Mouse (Mus musculus) stomach, embryonic 14.5 days (tissue): Measurements from ENCODE around the gene Gtpbp1. TPM values are rescaled to one million over a fixed set of nuclear protein-coding genes. Genes with fewer than 3 reads are reported as not detected.

Experiments
- ATAC-seq: fragments of 200-750 bp; cut with Nextera tagmentation; 2 replicates; pipeline ENCODE4 v1.8.0; 2017; ENCODE audit warnings: low read depth, moderate TSS enrichment; ENCODE audit not compliant: insufficient number of reproducible peaks, insufficient read depth, low FRiP score
- H3K27ac ChIP-seq: fragments of 300-500 bp; sonication (generic); 2 replicates; pipeline ENCODE4 v1.5.1; 2014; ENCODE audit warnings: mild to moderate bottlenecking, low read length, moderate library complexity, mixed read lengths
- H3K27me3 ChIP-seq: fragments of 300-500 bp; sonication (generic); 2 replicates; pipeline ENCODE4 v1.6.1; 2014; ENCODE audit warnings: low read length, control low read depth, mixed read lengths; ENCODE audit not compliant: control insufficient read depth, insufficient read depth
- H3K36me3 ChIP-seq: fragments of 300-500 bp; sonication (generic); 2 replicates; pipeline ENCODE4 v1.6.1; 2014; ENCODE audit warnings: mild to moderate bottlenecking, control low read depth, low read length, moderate library complexity, mixed read lengths; ENCODE audit not compliant: control insufficient read depth, insufficient read depth
- H3K4me1 ChIP-seq: fragments of 300-500 bp; sonication (generic); 2 replicates; pipeline ENCODE4 v1.6.1; 2014; ENCODE audit warnings: low read length, control low read depth, mixed read lengths; ENCODE audit not compliant: control insufficient read depth, insufficient read depth
- H3K4me2 ChIP-seq: fragments of 300-500 bp; sonication (generic); replicated peaks from 2 replicates; pipeline ENCODE4 v1.6.1; 2014; ENCODE audit warnings: low read depth, low read length, control low read depth
- H3K4me3 ChIP-seq: fragments of 300-500 bp; sonication (generic); 2 replicates; pipeline ENCODE4 v1.5.1; 2014; ENCODE audit warnings: low read depth, low read length, control low read depth
- H3K9ac ChIP-seq: fragments of 300-500 bp; sonication (generic); replicated peaks from 2 replicates; pipeline ENCODE4 v1.6.1; 2014; ENCODE audit warnings: low read depth, mild to moderate bottlenecking, control low read depth, low read length, moderate library complexity, mixed read lengths
- H3K9me3 ChIP-seq: fragments of 300-500 bp; sonication (generic); 2 replicates; pipeline ENCODE4 v1.6.1; 2016; ENCODE audit warnings: low read depth, low read length, control low read depth; ENCODE audit not compliant: control insufficient read depth
- WGBS: fragments of 180-500 bp; shearing (Covaris S2); extraction: QIAGEN DNeasy Blood & Tissue Kit; methylation state at CpG from one replicate; pipeline ENCODE4 v1.1.7; 2014; 5-methylcytosine and 5-hydroxymethylcytosine counted together
- polyA plus RNA-seq: library from polyadenylated mRNA; unstranded; fragments of >200 nt; fragmentation: Nextera tagmentation; extraction: Ambion mirVana; gene quantifications from 2 replicates; pipeline ENCODE4 v1.2.1, GENCODE M21; 2014

The Gtpbp1 gene
- polyA plus RNA-seq, 1 experiment from 2014 or later, result 24.7 TPM

DNA sequence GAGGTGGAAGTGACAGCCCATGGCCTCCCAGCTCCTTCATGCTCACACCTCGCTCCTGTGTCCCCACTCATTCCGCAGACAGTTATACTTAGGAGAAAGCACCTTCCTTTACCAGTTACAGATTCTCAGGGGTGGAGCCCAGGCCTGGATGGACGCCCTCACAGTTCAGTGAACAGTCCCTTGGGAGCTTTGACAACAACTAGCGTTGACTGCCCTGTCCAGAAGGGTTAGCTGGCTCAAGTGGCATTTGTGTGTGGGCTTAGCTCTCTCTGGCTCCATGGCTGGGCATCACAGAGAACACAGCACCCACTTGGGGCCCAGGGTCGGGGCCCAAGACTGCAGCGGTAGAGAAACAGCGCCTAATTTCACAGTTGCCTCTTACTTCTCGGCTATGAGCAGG, 43.7 kb downstream of the Gtpbp1 start:
- WGBS, result 86% methylated on average over 8 of the region's 8 CpGs
- H3K4me3 ChIP-seq, result no peak overlapping the region
- H3K9me3 ChIP-seq, result no peaks in the 10 kb centered on the region
- H3K27ac ChIP-seq, result no peak overlapping the region
- no peak overlapping the region for H3K4me2 ChIP-seq
- peaks cover 68% of the 10 kb centered on the region for H3K36me3 ChIP-seq
- no peaks in the 10 kb centered on the region for H3K27me3 ChIP-seq
- no peak overlapping the region for H3K9ac ChIP-seq
- no peak for ATAC-seq
- H3K4me1 ChIP-seq, result no peaks in the 10 kb centered on the region

DNA sequence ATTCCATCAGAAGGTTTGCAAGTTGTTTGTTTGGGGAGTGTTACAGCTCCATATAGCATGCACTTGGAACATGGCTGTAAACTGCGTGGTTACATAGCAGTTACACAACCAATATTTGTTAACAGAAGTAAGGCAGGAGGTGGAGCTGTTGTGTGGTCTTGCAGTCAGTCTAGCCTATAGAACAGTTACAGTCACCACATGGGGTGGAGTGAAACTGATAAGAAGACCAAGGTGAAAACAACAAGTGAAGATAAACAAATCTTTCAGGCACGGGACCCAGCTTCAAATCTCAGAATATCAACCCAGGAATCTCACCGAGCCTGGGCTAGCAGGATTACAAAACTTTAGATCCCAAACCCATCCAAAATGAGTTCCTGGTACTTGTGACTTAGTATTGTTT, 50.1 kb downstream of the Gtpbp1 start:
- peaks cover 17% of the 10 kb centered on the region for H3K4me1 ChIP-seq
- H3K4me2 ChIP-seq, result peak overlapping the region; percentile 73; the same call in 1 of the 2 replicates
- no peak for ATAC-seq
- H3K4me3 ChIP-seq, result 0 out of 2 replicates have a peak overlapping the region, but pooled peaks have one; percentile 72
- 62% methylated on average over 3 of the region's 3 CpGs for WGBS
- no peak overlapping the region for H3K27ac ChIP-seq
- H3K36me3 ChIP-seq, result peaks cover 28% of the 10 kb centered on the region
- no peak overlapping the region for H3K9ac ChIP-seq
- no peaks in the 10 kb centered on the region for H3K9me3 ChIP-seq
- H3K27me3 ChIP-seq, result no peaks in the 10 kb centered on the region

DNA sequence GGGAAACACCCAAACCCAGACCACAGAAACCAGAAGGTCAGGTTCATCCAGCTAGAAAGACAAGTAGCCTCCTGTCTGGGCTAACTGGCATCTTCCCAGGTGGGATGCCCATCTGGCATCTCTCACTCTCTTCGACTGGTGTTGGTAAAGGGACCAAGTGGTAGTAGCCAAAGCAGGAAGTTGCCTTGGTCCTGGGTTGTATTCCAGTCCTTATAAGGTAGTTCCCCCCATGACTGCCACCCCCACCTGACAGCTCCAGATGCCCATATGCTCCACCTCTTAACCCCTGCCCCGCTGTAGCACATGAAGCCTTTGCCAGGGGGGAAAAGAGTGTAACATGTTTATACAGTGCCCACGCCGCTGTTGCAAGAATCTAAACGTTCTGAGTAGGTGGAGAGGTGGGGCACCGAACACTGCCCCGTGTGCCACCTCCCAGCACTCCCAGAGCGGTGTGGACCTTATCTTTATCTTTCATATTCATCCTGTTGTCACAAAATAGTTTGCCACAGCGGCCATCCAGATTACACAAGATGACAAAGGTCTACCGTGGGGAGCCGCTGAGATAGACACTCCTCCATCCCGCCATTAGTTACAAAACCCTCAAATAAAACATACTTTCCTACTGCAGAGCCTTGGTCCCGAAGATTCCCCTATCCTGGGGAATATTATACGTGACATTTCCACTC, 50.7 kb downstream of the Gtpbp1 start:
- H3K36me3 ChIP-seq, result peaks cover 25% of the 10 kb centered on the region
- H3K27me3 ChIP-seq, result no peaks in the 10 kb centered on the region
- peak overlapping the region; percentile 73 for H3K4me2 ChIP-seq
- no peak for ATAC-seq
- H3K4me3 ChIP-seq, result peak overlapping the region; percentile 72
- 16% methylated on average over 14 of the region's 14 CpGs for WGBS
- 0 out of 2 replicates have a peak overlapping the region, but pooled peaks have one; percentile 6 for H3K27ac ChIP-seq
- H3K4me1 ChIP-seq, result peaks cover 17% of the 10 kb centered on the region
- peak overlapping the region; percentile 57 for H3K9ac ChIP-seq
- no peaks in the 10 kb centered on the region for H3K9me3 ChIP-seq

DNA sequence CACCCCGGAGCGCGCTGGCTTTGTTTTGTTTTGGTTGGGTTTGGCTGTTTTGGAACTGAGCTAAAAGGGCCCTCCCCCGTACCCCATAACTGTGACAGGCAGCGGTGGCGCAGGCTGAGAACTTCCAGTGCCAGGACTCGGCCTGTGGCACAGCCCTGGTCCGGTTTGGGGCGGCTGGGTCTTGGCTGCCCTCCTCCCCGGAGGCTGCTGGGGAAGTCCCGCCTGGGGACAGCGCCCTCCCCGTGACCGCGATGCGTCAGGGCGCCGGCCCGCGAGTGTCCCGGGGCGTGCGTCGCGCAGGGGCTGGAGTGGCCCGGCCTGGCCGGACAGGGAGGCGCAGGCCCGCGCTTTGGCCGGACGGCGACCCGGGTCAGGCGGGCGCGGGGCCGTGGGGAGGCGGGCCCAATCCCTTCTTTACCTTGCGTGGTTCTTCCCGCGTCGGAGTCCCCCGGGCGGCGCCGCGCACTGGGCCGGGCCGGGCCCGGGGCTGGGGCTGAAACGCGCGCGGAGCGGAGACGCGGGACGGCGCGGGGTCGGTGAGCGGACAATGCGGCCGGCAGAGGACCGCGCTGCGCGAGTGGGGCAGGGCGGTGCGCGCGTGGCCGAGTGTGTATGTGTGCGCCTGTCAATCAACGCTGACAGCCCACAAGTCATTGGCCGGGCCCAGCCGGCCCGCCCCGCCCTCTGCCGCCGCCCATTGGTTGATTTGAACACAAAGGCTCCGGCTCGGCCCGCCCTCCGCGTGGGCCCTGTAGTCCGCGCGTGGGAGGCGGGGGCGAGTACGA, 51.5 kb downstream of the Gtpbp1 start, which contains the start of gene Sun2:
Sun2 (minus strand) TSS at position 616 of the 785 bp plus-strand sequence.
- peak; percentile 92 for ATAC-seq
- Histone ChIP-seq H3K9me3 (no peaks in the 10 kb centered on the region), H3K36me3 (peaks cover 17% of the 10 kb centered on the region), H3K27ac (peak within 1 kb of the TSS; percentile 27; the same call in 1 of the 2 replicates), H3K4me1 (peaks cover 17% of the 10 kb centered on the region), H3K4me3 (peak within 1 kb of the TSS; percentile 72), H3K27me3 (no peaks in the 10 kb centered on the region), H3K9ac (peak within 1 kb of the TSS; percentile 57), H3K4me2 (peak within 1 kb of the TSS; percentile 73)
- under 1% methylated on average over 93 of the region's 93 CpGs for WGBS

DNA sequence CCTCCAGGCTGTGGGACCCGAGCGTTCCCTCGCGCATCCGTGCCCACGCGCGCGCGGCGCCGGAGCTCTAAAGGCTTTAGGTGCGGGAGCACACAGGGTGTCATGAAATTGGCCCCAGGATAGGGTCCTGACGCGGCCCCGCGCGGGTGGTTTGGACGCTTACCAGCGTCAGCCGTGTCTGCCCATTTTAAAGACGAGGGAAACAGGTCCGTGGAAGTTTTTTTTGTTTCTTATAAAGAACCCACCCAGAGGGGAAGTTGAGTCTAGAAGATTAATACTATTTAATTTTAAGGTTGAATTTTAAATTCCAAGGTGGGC, 52.0 kb downstream of the Gtpbp1 start:
- Histone ChIP-seq H3K9ac (peak overlapping the region; percentile 57), H3K27me3 (no peaks in the 10 kb centered on the region), H3K9me3 (no peaks in the 10 kb centered on the region), H3K4me2 (peak overlapping the region; percentile 73), H3K4me1 (peaks cover 17% of the 10 kb centered on the region), H3K36me3 (peaks cover 11% of the 10 kb centered on the region), H3K27ac (no peak overlapping the region), H3K4me3 (peak overlapping the region; percentile 72)
- 0% methylated on average over 23 of the region's 23 CpGs for WGBS
- ATAC-seq, result no peak

DNA sequence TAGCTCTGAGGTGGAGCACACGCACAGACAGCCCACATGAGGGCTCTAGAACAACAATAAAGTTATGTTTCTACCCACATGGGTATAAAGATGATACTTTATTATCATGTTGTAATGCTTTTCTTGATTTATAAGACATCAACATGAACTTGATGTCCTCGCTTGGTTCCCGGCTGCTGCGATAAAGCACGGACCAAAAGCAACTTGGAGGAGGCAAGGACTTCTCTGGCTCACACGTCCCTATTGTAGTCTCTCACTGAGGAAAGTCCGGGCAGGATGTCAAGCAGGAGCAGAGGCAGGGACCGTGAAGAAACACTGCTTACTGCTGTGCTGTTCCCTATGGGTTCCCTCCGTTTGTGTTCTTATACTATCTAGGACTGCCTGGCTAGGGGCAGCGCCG, 53.4 kb downstream of the Gtpbp1 start:
- Histone ChIP-seq H3K27me3 (no peaks in the 10 kb centered on the region), H3K9ac (no peak overlapping the region), H3K4me3 (no peak overlapping the region), H3K36me3 (no peaks in the 10 kb centered on the region), H3K4me2 (no peak overlapping the region), H3K27ac (no peak overlapping the region), H3K9me3 (no peaks in the 10 kb centered on the region), H3K4me1 (peaks cover 17% of the 10 kb centered on the region)
- WGBS, result 94% methylated on average over 11 of the region's 11 CpGs
- no peak for ATAC-seq

DNA sequence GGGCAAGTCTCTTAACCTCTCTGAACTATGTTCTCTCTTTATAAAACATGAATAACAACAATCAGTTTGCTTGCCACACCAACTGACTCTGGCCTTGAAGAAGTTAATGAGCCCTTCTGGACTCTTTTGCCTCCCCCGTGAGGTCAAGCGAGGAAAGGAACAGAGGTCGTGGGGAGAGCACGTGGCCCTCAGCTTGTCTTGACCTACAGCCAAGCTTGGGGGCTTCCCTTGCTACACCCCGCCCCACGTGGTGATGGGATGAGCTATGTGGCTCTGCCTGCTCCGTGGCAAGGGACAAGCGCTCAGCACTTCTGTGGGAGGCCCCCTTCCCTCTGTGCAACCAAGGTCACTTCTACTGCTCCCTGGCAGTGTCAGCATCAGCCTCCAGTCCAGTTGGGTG, 54.1 kb downstream of the Gtpbp1 start:
- ATAC-seq, result no peak

DNA sequence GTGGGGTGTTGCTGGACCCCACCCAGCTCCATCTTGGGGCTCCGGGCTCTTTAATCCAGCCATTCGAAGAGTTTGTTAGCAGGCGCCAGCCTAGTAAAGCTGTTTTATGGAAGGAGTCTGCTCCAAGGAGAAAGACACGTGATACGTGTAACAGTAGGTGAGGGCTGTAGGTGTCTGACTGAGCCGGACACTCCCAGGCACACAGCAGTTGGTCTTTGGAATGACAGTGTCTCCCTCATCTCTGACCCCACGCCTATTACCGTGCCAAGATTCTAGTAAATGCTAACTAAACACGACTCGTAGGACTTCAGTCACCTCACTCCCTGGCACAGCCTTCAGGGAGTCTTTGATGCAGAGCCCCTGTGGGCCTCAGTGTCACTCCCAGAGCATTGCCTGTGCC, 54.7 kb downstream of the Gtpbp1 start:
- H3K27ac ChIP-seq, result no peak overlapping the region
- no peaks in the 10 kb centered on the region for H3K27me3 ChIP-seq
- H3K9me3 ChIP-seq, result no peaks in the 10 kb centered on the region
- H3K4me3 ChIP-seq, result no peak overlapping the region
- no peak overlapping the region for H3K9ac ChIP-seq
- no peaks in the 10 kb centered on the region for H3K36me3 ChIP-seq
- 86% methylated on average over 10 of the region's 10 CpGs for whole genome bisulfite sequencing
- H3K4me1 ChIP-seq, result peaks cover 11% of the 10 kb centered on the region
- no peak for ATAC-seq
- H3K4me2 ChIP-seq, result no peak overlapping the region

More for the DNA sequence above, 54.1 kb downstream of the Gtpbp1 start:
- no peak overlapping the region for H3K9ac ChIP-seq
- H3K4me1 ChIP-seq, result peaks cover 13% of the 10 kb centered on the region
- H3K27ac ChIP-seq, result no peak overlapping the region
- H3K36me3 ChIP-seq, result no peaks in the 10 kb centered on the region
- H3K4me2 ChIP-seq, result no peak overlapping the region
- H3K27me3 ChIP-seq, result no peaks in the 10 kb centered on the region
- H3K9me3 ChIP-seq, result no peaks in the 10 kb centered on the region
- WGBS, result 78% methylated on average over 8 of the region's 8 CpGs
- no peak overlapping the region for H3K4me3 ChIP-seq
